Mouse (Mus musculus) forebrain, embryonic 10.5 days (tissue): ENCODE data around the gene Timp2. TPM values are rescaled to one million over a fixed set of nuclear protein-coding genes. Genes with fewer than 3 reads are reported as not detected.
A peak's percentile ranks its signal among the peaks of the same experiment; 100 is the strongest.
"Not testable (repeated sequence)": the region's sequence is repeated elsewhere in the genome, so short reads cannot be mapped to it uniquely, and the experiment has no call there.

Experiments
- DNase-seq: peaks from one replicate; pipeline ENCODE4 v3.0.0-alpha.2; 2017; ENCODE audit warnings: low spot score; ENCODE audit errors: extremely low spot score
- H3K27ac ChIP-seq: fragments of 300-500 bp; sonication (generic); 2 replicates; pipeline ENCODE4 v1.5.1; 2016; ENCODE audit warnings: mild to moderate bottlenecking
- H3K27me3 ChIP-seq: fragments of 300-500 bp; sonication (generic); 2 replicates; pipeline ENCODE4 v1.6.1; 2016; ENCODE audit warnings: mild to moderate bottlenecking; ENCODE audit not compliant: poor library complexity, severe bottlenecking
- H3K36me3 ChIP-seq: fragments of 300-500 bp; sonication (generic); replicated peaks from 2 replicates; pipeline ENCODE4 v1.6.1; 2016; ENCODE audit warnings: mild to moderate bottlenecking, moderate library complexity
- H3K4me1 ChIP-seq: fragments of 300-500 bp; sonication (generic); 2 replicates; pipeline ENCODE4 v1.6.1; 2016
- H3K4me3 ChIP-seq: fragments of 300-500 bp; sonication (generic); 2 replicates; pipeline ENCODE4 v1.5.1; 2016; ENCODE audit warnings: mild to moderate bottlenecking, moderate library complexity
- H3K9me3 ChIP-seq: fragments of 300-500 bp; sonication (generic); 2 replicates; pipeline ENCODE4 v1.6.1; 2016; ENCODE audit warnings: mild to moderate bottlenecking, moderate library complexity
- WGBS: fragments of 180-500 bp; shearing (Covaris S2); methylation state at CpG from one replicate; pipeline ENCODE4 v1.1.7; 2016; 5-methylcytosine and 5-hydroxymethylcytosine counted together
- polyA plus RNA-seq: library from polyadenylated mRNA; unstranded; fragments of >200 nt; fragmentation: Nextera tagmentation; extraction: Ambion mirVana; gene quantifications from 2 replicates; pipeline ENCODE4 v1.2.1, GENCODE M21; 2016

Timp2 gene
- polyA plus RNA-seq, 1 experiment from 2014 or later, result 31.3 TPM

GRCm38 (mm10) chr11:118326991-118327971 lies 28.3 kb downstream of the Timp2 start:
- WGBS, result 85% methylated on average over 24 of the region's 24 CpGs
- no peak for DNase-seq
- Histone ChIP-seq H3K4me1 (peaks cover 42% of the 10 kb centered on the region), H3K27ac (peak overlapping the region; percentile 78), H3K36me3 (peaks cover 44% of the 10 kb centered on the region), H3K4me3 (no peak overlapping the region), H3K27me3 (no peaks in the 10 kb centered on the region), H3K9me3 (peaks cover 5% of the 10 kb centered on the region; the same call in 1 of the 2 replicates)

DNA sequence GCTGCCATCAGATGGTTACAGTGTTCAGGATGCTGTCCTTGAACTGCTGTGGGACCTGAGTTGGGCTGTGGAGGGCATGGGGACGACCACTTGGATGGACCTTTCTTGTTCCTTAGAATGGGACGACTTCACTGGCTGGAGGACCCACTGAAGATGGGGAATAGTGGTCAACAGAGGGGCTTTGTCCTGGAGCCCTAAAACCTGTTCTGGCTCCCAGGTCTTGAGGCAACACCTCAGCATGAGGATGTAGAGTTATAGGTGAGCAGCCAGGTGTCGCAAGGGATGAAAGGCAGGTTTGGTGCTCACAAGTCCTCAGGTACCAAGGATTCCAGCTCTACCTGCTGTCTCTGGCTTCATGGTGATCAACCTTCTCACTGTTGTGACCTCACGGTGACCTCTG lies 29.0 kb downstream of the Timp2 start:
- WGBS, result 82% methylated on average over 4 of the region's 4 CpGs
- H3K4me1 ChIP-seq, result peaks cover 49% of the 10 kb centered on the region
- peaks cover 5% of the 10 kb centered on the region; the same call in 1 of the 2 replicates for H3K9me3 ChIP-seq
- peak overlapping the region; percentile 40; the same call in 1 of the 2 replicates for H3K27ac ChIP-seq
- H3K27me3 ChIP-seq, result no peaks in the 10 kb centered on the region
- H3K36me3 ChIP-seq, result peaks cover 36% of the 10 kb centered on the region
- no peak for DNase-seq
- no peak overlapping the region for H3K4me3 ChIP-seq

DNA sequence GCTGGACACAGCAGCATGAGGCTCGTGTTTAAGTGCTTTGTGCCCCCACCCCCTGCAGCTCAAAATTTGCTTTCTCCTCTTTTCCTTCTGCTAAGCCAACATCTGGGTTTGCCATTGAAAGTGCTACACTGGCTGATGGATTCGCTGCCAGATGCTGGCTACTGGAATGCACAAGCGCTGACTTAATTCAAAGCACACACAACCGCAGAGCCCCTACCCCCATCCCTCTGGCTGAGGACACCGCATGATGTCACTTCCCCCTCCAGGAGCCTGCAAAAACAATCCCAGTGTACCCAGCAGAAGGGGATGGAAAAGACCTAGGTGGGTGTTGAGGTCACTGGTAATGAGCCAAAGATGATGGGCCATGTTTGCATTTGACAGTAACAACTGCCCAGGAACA lies 31.0 kb downstream of the Timp2 start:
- DNase-seq, result peak; percentile 28
- 71% methylated on average over 5 of the region's 5 CpGs for WGBS
- Histone ChIP-seq H3K4me1 (peaks cover 52% of the 10 kb centered on the region), H3K27ac (peak overlapping the region; percentile 60), H3K36me3 (peaks cover 28% of the 10 kb centered on the region), H3K4me3 (no peak overlapping the region), H3K27me3 (no peaks in the 10 kb centered on the region), H3K9me3 (peaks cover under 1% of the 10 kb centered on the region; the same call in 1 of the 2 replicates)

- Histone ChIP-seq H3K9me3 (no peaks in the 10 kb centered on the region), H3K4me3 (no peak overlapping the region), H3K4me1 (peaks cover 52% of the 10 kb centered on the region), H3K27me3 (no peaks in the 10 kb centered on the region), H3K36me3 (peaks cover 33% of the 10 kb centered on the region), H3K27ac (peak overlapping the region; percentile 60)
- DNase-seq, result no peak
- 91% methylated on average over 5 of the region's 5 CpGs for WGBS
Measured at GRCm38 (mm10) chr11:118323974-118324373, 31.6 kb downstream of the Timp2 start.

GRCm38 (mm10) chr11:118322647-118323046 lies 32.9 kb downstream of the Timp2 start:
- H3K4me3 ChIP-seq, result no peak overlapping the region
- H3K36me3 ChIP-seq, result peaks cover 32% of the 10 kb centered on the region

DNA sequence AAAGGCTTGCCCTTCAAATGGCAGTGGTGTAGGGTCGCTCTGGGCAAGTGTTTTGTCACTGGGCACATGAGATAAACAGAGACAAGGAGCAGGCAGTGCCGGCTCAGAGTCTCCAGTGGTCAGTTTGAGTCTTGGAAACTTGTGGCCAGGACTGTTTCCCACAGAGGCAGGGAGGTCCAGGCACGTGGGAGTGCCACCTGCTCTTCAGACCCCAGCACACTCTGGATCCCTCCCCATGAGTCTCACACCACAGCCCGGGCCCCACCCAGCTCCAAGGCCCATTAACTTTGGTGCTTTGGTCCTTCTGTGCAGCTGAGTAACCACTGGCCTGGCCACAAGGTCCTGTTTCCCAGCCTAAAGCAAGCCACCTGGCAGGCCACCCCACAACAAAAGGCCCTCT lies 33.6 kb downstream of the Timp2 start:
- WGBS, result 72% methylated on average over 4 of the region's 4 CpGs
- no peak overlapping the region; the same call in 1 of the 2 replicates for H3K27ac ChIP-seq
- no peaks in the 10 kb centered on the region for H3K9me3 ChIP-seq
- H3K4me3 ChIP-seq, result no peak overlapping the region
- H3K36me3 ChIP-seq, result peaks cover 27% of the 10 kb centered on the region
- no peaks in the 10 kb centered on the region for H3K27me3 ChIP-seq
- H3K4me1 ChIP-seq, result peaks cover 39% of the 10 kb centered on the region
- DNase-seq, result no peak

More at GRCm38 (mm10) chr11:118322647-118323046, 32.9 kb downstream of the Timp2 start:
- H3K4me1 ChIP-seq, result peaks cover 46% of the 10 kb centered on the region
- H3K9me3 ChIP-seq, result no peaks in the 10 kb centered on the region
- DNase-seq, result no peak
- WGBS, result 77% methylated on average over 3 of the region's 3 CpGs
- H3K27me3 ChIP-seq, result no peaks in the 10 kb centered on the region
- H3K27ac ChIP-seq, result no peak overlapping the region

DNA sequence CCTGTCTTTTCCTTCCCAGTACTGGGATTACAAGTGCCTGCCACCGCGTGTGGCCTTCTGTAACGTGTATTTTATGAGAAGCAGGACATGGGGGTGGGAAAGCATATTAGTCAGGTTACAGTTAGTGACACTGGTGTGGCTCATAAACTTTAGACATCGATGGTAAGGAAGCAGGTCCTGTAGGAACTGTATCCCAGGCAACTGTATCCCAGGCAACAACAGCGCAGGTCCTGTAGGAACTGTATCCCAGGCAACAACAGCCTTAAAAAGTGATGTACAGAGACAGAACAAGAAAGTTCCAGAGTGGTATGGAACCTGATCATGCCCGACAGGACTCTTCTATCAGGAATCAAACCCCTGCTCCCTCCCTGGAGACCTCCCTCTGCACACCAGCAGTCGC lies 34.0 kb downstream of the Timp2 start:
- Histone ChIP-seq H3K9me3 (no peaks in the 10 kb centered on the region), H3K4me3 (no peak overlapping the region), H3K27ac (no peak overlapping the region; the same call in 1 of the 2 replicates), H3K27me3 (no peaks in the 10 kb centered on the region), H3K4me1 (peaks cover 34% of the 10 kb centered on the region), H3K36me3 (peaks cover 32% of the 10 kb centered on the region)
- WGBS, result 88% methylated on average over 7 of the region's 7 CpGs
- no peak for DNase-seq

DNA sequence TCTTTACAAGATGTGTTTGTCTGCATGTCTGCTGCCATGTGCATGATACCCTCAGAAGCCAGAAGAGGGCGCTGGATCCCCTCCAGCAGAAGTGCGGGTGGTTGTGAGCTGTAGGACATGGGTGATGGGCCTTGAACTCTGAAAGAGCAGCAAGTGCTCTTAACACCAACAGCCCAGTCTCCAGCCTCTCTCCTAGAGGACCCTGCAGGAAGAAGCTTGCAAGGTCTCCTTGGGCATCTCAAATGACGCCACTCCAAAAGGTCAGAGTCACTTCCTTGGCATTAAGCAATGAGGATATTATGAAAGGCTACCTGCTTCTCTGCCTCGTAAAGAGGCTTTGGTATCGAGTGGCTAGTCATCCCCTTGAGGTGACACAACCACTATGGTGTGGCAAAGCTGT lies 36.9 kb downstream of the Timp2 start:
- Histone ChIP-seq H3K36me3 (peaks cover 55% of the 10 kb centered on the region), H3K27ac (no peak overlapping the region), H3K27me3 (no peaks in the 10 kb centered on the region), H3K4me1 (peaks cover 14% of the 10 kb centered on the region; the same call in 1 of the 2 replicates), H3K4me3 (no peak overlapping the region), H3K9me3 (no peaks in the 10 kb centered on the region)
- 62% methylated on average over 5 of the region's 5 CpGs for WGBS
- DNase-seq, result no peak

DNA sequence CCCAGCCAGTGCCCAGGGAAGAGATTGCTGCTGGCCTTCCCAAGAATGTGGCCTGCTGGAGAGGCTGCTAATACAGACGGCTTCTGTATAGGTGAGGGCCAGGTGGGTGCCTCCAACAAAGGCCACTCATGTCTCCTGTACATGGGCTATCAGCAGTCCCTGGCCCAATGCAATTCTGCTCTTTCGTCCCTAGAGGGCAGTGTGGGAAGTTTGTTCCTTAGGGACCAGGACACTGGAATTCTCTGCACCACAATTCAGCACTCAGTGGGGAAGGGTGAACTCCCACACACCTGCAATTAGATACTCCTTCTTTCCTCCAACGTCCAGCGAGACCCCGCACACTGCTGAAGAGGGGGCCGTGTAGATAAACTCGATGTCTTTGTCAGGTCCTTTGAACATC lies 38.4 kb downstream of the Timp2 start:
- Histone ChIP-seq H3K4me1 (peaks cover 9% of the 10 kb centered on the region; the same call in 1 of the 2 replicates), H3K36me3 (peaks cover 70% of the 10 kb centered on the region), H3K27ac (no peak overlapping the region), H3K4me3 (no peak overlapping the region), H3K9me3 (no peaks in the 10 kb centered on the region), H3K27me3 (no peaks in the 10 kb centered on the region)
- DNase-seq, result peak; percentile 29
- 33% methylated on average over 7 of the region's 7 CpGs for WGBS

GRCm38 (mm10) chr11:118316231-118316806 lies 39.2 kb downstream of the Timp2 start:
- H3K4me1 ChIP-seq, result 0 out of 2 replicates have a peak, but pooled peaks cover 1% of the 10 kb centered on the region
- H3K4me3 ChIP-seq, result no peak overlapping the region
- no peaks in the 10 kb centered on the region for H3K27me3 ChIP-seq
- DNase-seq, result no peak
- no peak overlapping the region for H3K27ac ChIP-seq
- whole genome bisulfite sequencing, result 89% methylated on average over 8 of the region's 8 CpGs
- H3K36me3 ChIP-seq, result peaks cover 78% of the 10 kb centered on the region
- no peaks in the 10 kb centered on the region for H3K9me3 ChIP-seq

- Histone ChIP-seq H3K4me1 (no peaks in the 10 kb centered on the region), H3K36me3 (peaks cover 91% of the 10 kb centered on the region), H3K27me3 (no peaks in the 10 kb centered on the region), H3K4me3 (no peak overlapping the region), H3K27ac (no peak overlapping the region), H3K9me3 (peaks cover 16% of the 10 kb centered on the region; the same call in 1 of the 2 replicates)
- DNase-seq, result no peak
- WGBS, result 85% methylated on average over 6 of the region's 6 CpGs
Measured at GRCm38 (mm10) chr11:118312132-118312723, 43.3 kb downstream of the Timp2 start.

DNA sequence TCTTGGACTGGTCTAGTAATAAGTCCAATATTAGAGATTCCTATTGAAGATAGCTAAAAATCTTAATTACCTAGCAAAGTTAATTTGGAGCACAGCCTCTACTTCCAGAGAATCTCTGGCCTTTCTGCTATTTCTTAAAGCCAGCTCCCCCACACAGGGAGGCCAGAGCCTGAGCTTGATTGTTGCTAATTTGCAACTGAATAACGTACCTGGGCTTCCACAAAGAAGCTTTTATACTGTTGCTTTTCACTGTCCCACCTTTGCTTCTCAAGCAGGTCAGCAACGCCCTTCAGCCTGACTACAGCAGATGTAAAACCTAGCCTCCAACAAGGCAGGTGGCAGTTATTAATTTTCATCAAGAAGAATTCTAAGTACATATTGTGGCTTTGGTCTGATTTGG lies 47.6 kb downstream of the Timp2 start:
- WGBS, result 91% methylated on average over 2 of the region's 2 CpGs
- peaks cover 18% of the 10 kb centered on the region; the same call in 1 of the 2 replicates for H3K9me3 ChIP-seq
- not testable (repeated sequence) for H3K4me1 ChIP-seq, H3K27ac ChIP-seq, H3K4me3 ChIP-seq, DNase-seq, H3K27me3 ChIP-seq
- H3K36me3 ChIP-seq, result peaks cover 84% of the 10 kb centered on the region
